Comparison of ENCODE assay signal across 9 mouse cellular contexts in genomic region chr1:64792521-64793233, GRCm38 (mm10). TPM values are rescaled to one million over a fixed set of nuclear protein-coding genes. Genes with fewer than 3 reads are reported as not detected.
DNase-seq lines count a peak whose midpoint lies in the region; ATAC-seq and TF ChIP-seq lines count a peak whose summit lies in the region.
"Had no signal": no experiment of that assay in that cellular context is flagged by ENCODE, and none has a peak within 500 bp of the region (broad histone marks: within the 10 kb centered on the region; RNA-seq: fewer than 3 reads in every experiment).

No protein-coding gene starts in this region.

- WGBS in liver, embryonic 16.5 days (ENCODE audit: insufficient replicate concordance) = 59% methylated on average over 11 of the region's 11 CpGs
- 73% methylated on average over 11 of the region's 11 CpGs for WGBS in liver, embryonic 11.5 days
- WGBS in stomach, postnatal 0 days = 42% methylated on average over 11 of the region's 11 CpGs

- peaks cover 15% of the 10 kb centered on the region for H3K4me1 ChIP-seq in liver, embryonic 16.5 days (ENCODE audit: control insufficient read depth, low read depth, low read length)
- H3K4me1 ChIP-seq in liver, embryonic 11.5 days (replicated peaks; ENCODE audit: control insufficient read depth, insufficient read depth, low read length) = peaks cover 14% of the 10 kb centered on the region
- H3K4me1 ChIP-seq in stomach, postnatal 0 days (replicated peaks; ENCODE audit: control insufficient read depth, insufficient read depth) = 0 out of 2 replicates have a peak, but pooled peaks cover 2% of the 10 kb centered on the region

- TF ChIP-seq EP300 in stomach, postnatal 0 days (optimal IDR thresholded peaks at IDR 0.05) = no peak

- TF ChIP-seq CTCF in stomach, postnatal 0 days (IDR thresholded peaks at IDR 0.05; ENCODE audit: low read depth) = no peak

- no peak overlapping the region for H3K4me2 ChIP-seq in liver, embryonic 16.5 days (ENCODE audit: low read depth, low read length)
- H3K4me2 ChIP-seq in liver, embryonic 11.5 days = no peak overlapping the region
- no peak overlapping the region; the same call in 1 of the 2 replicates for H3K4me2 ChIP-seq in stomach, postnatal 0 days (replicated peaks; ENCODE audit: low read depth)

- H3K27me3 ChIP-seq in liver, embryonic 16.5 days (ENCODE audit: control insufficient read depth, insufficient read depth, low read depth, low read length) = no peaks in the 10 kb centered on the region
- H3K27me3 ChIP-seq in liver, embryonic 11.5 days (replicated peaks; ENCODE audit: control insufficient read depth, insufficient read depth, low read length) = no peaks in the 10 kb centered on the region
- no peaks in the 10 kb centered on the region for H3K27me3 ChIP-seq in stomach, postnatal 0 days (ENCODE audit: control insufficient read depth, insufficient read depth, low read length)
- H3K27me3 ChIP-seq: neural tube, embryonic 12.5 days had no signal

- no peak overlapping the region for H3K4me3 ChIP-seq in liver, embryonic 16.5 days (ENCODE audit: low read depth, low read length)
- H3K4me3 ChIP-seq in liver, embryonic 11.5 days (ENCODE audit: low read depth, low read length) = no peak overlapping the region
- no peak overlapping the region for H3K4me3 ChIP-seq in stomach, postnatal 0 days (ENCODE audit: low read depth, low read length)
- H3K4me3 ChIP-seq: neural tube, embryonic 12.5 days had no signal

- peak overlapping the region; percentile 74 for H3K27ac ChIP-seq in liver, embryonic 16.5 days (ENCODE audit: low read length)
- no peak overlapping the region for H3K27ac ChIP-seq in liver, embryonic 11.5 days (ENCODE audit: low read depth, low read length)
- peak overlapping the region; percentile 85 for H3K27ac ChIP-seq in stomach, postnatal 0 days (replicated peaks)
- H3K27ac ChIP-seq: neural tube, embryonic 12.5 days had no signal

- DNase-seq in adrenal gland, adult 2 months = peak; percentile 43
- DNase-seq in adrenal gland, adult 18-20 months (ENCODE audit: low spot score in 2 of 2) = no peak
- no peak for DNase-seq in liver, embryonic 11.5 days (ENCODE audit: low spot score)
- peak; percentile 32 for DNase-seq in kidney, postnatal 10 days
- DNase-seq in stomach, postnatal 0 days (ENCODE audit: low spot score) = peak; percentile 46
- DNase-seq in natural killer cell, adult 2 months (ENCODE audit: low spot score in 2 of 2) = no peak

- no peaks in the 10 kb centered on the region for H3K9me3 ChIP-seq in liver, embryonic 16.5 days (replicated peaks; ENCODE audit: control insufficient read depth, low read length)
- H3K9me3 ChIP-seq in liver, embryonic 11.5 days (ENCODE audit: control insufficient read depth, low read length) = no peaks in the 10 kb centered on the region
- H3K9me3 ChIP-seq in stomach, postnatal 0 days (ENCODE audit: control insufficient read depth, low read length) = no peaks in the 10 kb centered on the region
- H3K9me3 ChIP-seq: neural tube, embryonic 12.5 days had no signal

- no peaks in the 10 kb centered on the region for H3K36me3 ChIP-seq in liver, embryonic 16.5 days (ENCODE audit: control insufficient read depth, insufficient read depth)
- peaks cover 2% of the 10 kb centered on the region; the same call in 1 of the 2 replicates for H3K36me3 ChIP-seq in liver, embryonic 11.5 days (ENCODE audit: control insufficient read depth, insufficient read depth, low read length)
- no peaks in the 10 kb centered on the region; the same call in 1 of the 2 replicates for H3K36me3 ChIP-seq in stomach, postnatal 0 days (ENCODE audit: control insufficient read depth, insufficient read depth, low read length)

- ATAC-seq in liver, embryonic 16.5 days (ENCODE audit: low read depth) = peak; percentile 20; the same call in 1 of the 2 replicates
- no peak for ATAC-seq in liver, embryonic 11.5 days (replicated peaks; ENCODE audit: low FRiP score)
- peak; percentile 27; the same call in 1 of the 2 replicates for ATAC-seq in stomach, postnatal 0 days (ENCODE audit: low FRiP score, low TSS enrichment)
- ATAC-seq in inflammation-experienced regulatory T-cells, adult 6 months = no peak

- H3K9ac ChIP-seq in liver, embryonic 16.5 days (ENCODE audit: low read depth, low read length) = no peak overlapping the region
- H3K9ac ChIP-seq in liver, embryonic 11.5 days (ENCODE audit: low read depth, low read length) = no peak overlapping the region
- no peak overlapping the region for H3K9ac ChIP-seq in stomach, postnatal 0 days (ENCODE audit: low read length)
- H3K9ac ChIP-seq: neural tube, embryonic 12.5 days had no signal

RNA-seq across cellular contexts. Expression of gene Fzd5, which starts 55.1 kb away (rescaled TPM):
- total RNA-seq in adrenal gland, adult 2 months (2021) = 10 to 100 TPM; 12.5 to 21.3 TPM
- 24.7 and 29.6 TPM in 2 replicates for polyA plus RNA-seq in adrenal gland, adult 2 months (2012; rRNA removed)
- total RNA-seq in adrenal gland, adult 18-20 months (2021) = 10 to 100 TPM; 15.9 to 20.5 TPM
- 1.9 and 2.2 TPM in 2 replicates for polyA plus RNA-seq in liver, embryonic 16.5 days (2015; fragmentation: Nextera tagmentation; extraction: Ambion mirVana)
- 2.2 and 2.7 TPM in 2 replicates for polyA plus RNA-seq in liver, embryonic 11.5 days (2014; fragmentation: Nextera tagmentation; extraction: Ambion mirVana)
- 3.7 and 3.8 TPM in 2 replicates for polyA plus RNA-seq in stomach, postnatal 0 days (2015; fragmentation: Nextera tagmentation; extraction: Ambion mirVana)
- polyA plus RNA-seq in inflammation-experienced regulatory T-cells, adult 6 months (2017; shearing (Covaris generic)) = under 1 TPM; 0.35 to 0.97 (median 0.44) TPM

Comparison
In these comparisons a context has a peak if more than half of its experiments do, and no peak if none do; other contexts are left out.
1. DNase-seq: peak in adrenal gland, adult 2 months (single experiment), kidney, postnatal 10 days (single experiment) and stomach, postnatal 0 days (single experiment); none in adrenal gland, adult 18-20 months (0 of 2), liver, embryonic 11.5 days (single experiment) and natural killer cell, adult 2 months (0 of 2).
2. ATAC-seq: peak in liver, embryonic 16.5 days (single experiment) and stomach, postnatal 0 days (single experiment); none in liver, embryonic 11.5 days (single experiment) and inflammation-experienced regulatory T-cells, adult 6 months (single experiment).